Mouse (Mus musculus) spleen, adult 10 weeks (tissue): ENCODE measurements around the gene Gm9857. TPM values are rescaled to one million over a fixed set of nuclear protein-coding genes. Genes with fewer than 3 reads are reported as not detected.

Source experiments
- polyA plus RNA-seq: library from polyadenylated mRNA; stranded (reverse); fragments of 350-450 nt; fragmentation: Illumina TruSeq; extraction: RNeasy Lipid Tissue Mini Kit (QIAGEN cat#74804); gene quantifications from one replicate; pipeline ENCODE4 v1.2.3, GENCODE M21; 2015; ENCODE audit warnings: low replicate concordance; ENCODE audit not compliant: insufficient read depth

Gene Gm9857
- polyA plus RNA-seq: not detected

GRCm38 (mm10) chr3:108940001-108940633 is at the start of gene Gm9857:
Gene Gm9857 (minus strand): TSS chr3:108940445.

GRCm38 (mm10) chr3:108939573-108939972 is 672 bp downstream of the Gm9857 start, which contains the start of gene Henmt1:
Gene Henmt1 (plus strand): TSS chr3:108939873.

GRCm38 (mm10) chr3:108911548-108912413 is 28.5 kb downstream of the Gm9857 start, which contains the start of gene Prpf38b:
Gene Prpf38b (minus strand): TSS chr3:108911727.

Other genes with a start within 250 kb of the Gm9857 start
- gene Gpsm2, start 218.1 kb downstream of the Gm9857 start, polyA plus RNA-seq: 7.4 TPM
- gene Aknad1, start 200.8 kb downstream of the Gm9857 start, polyA plus RNA-seq: 0.10 TPM
- 104 TPM for gene Stxbp3, start 99.9 kb downstream of the Gm9857 start, polyA plus RNA-seq
- gene Fndc7, start 50.4 kb downstream of the Gm9857 start, polyA plus RNA-seq: 5.1 TPM
- 452 TPM for gene Prpf38b, start 28.7 kb downstream of the Gm9857 start, polyA plus RNA-seq
- 0.32 TPM for gene Henmt1, start 572 bp downstream of the Gm9857 start, polyA plus RNA-seq
- gene Fam102b, start 87.2 kb upstream of the Gm9857 start, polyA plus RNA-seq: 23.6 TPM
- gene Slc25a54, start 140.0 kb upstream of the Gm9857 start, polyA plus RNA-seq: not detected
- gene Slc25a24, start 182.7 kb upstream of the Gm9857 start, polyA plus RNA-seq: 14.8 TPM